Mouse (Mus musculus) granulocyte monocyte progenitor cell, adult 5-6 weeks (primary cell): ENCODE data around the gene Parvb. TPM values are rescaled to one million over a fixed set of nuclear protein-coding genes. Genes with fewer than 3 reads are reported as not detected.
A peak's percentile ranks its signal among the peaks of the same experiment; 100 is the strongest.

ENCODE experiments used
- ATAC-seq: replicated peaks from 2 replicates; pipeline ENCODE4 v1.8.0; 2016; ENCODE audit warnings: mild to moderate bottlenecking, moderate TSS enrichment, inconsistent platforms; ENCODE audit not compliant: poor library complexity, severe bottlenecking
- total RNA-seq, 2 experiments: library from RNA; stranded (forward) in 1 of 2; stranded (reverse) in 1 of 2; fragments of 200-712, 200-1000 nt in 1 of 2; fragments of >200 nt in 1 of 2; fragmentation: Nextera tagmentation in 1 of 2; gene quantifications; 2 replicates each; pipeline ENCODE4 v1.2.3; 2014 to 2017

Gene Parvb
- total RNA-seq, 2 experiments from 2014 or later = 0.36 to 4.3 TPM

GRCm38 (mm10) chr15:84313566-84313878 lies 81.7 kb downstream of the Parvb start:
- no peak; the same call in 1 of the 2 replicates for ATAC-seq

GRCm38 (mm10) chr15:84314420-84315080 lies 82.7 kb downstream of the Parvb start:
- no peak for ATAC-seq

- ATAC-seq = peak; percentile 71
Observed at GRCm38 (mm10) chr15:84315276-84316046, 83.6 kb downstream of the Parvb start.

DNA sequence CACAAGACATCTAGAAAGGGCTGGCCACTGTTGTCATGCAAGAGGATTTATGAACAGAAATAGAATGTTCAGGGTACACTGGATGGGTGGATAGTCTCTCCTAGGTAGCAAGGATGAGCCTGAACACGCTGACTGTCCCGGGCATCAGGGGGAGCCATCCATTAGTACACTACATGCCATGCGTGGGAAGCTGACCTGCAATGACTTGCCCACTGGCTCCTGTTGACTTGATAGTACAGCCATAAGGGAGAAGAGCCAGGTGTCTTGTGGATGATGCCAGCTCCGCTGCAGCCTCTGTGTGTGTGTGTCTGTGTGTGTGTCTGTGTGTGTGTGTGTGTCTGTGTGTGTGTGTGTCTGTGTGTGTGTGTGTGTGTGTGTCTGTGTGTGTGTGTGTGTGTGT lies 87.5 kb downstream of the Parvb start:
- no peak for ATAC-seq

DNA sequence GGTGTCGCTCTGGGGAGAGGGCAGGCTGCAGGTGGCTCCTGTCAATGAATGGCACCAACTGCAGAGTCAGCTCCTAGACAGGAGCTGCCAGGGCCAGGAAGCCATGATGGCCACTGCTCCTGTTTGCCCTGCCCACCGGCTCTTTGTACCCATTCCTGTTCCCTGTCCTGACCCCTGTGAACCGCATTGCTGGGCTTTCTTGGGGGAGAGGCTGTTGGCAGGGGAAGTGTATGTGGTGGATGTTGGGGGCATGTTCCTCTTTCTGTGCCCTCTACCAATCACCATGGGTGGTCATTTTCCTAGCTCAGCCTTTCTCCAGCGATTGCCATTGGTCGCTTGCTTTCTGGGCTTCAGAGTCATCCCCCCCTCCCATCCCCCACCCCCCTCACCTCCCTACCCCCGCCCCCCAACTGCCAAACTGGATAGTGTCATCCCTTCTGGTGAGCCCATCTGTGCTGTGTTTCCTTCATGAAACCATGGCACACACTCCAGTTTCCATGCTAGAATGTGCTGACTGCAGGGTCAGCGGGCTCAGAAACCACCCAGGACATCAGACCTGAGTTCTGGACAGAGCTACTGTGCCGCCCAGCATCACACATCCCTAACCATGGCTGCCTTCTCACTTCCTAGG lies 89.8 kb downstream of the Parvb start:
- peak; percentile 72 for ATAC-seq

GRCm38 (mm10) chr15:84323966-84324869 lies 92.4 kb downstream of the Parvb start, which contains the start of gene Parvg:
TSS of gene Parvg (plus strand) at chr15:84324026.
- ATAC-seq = peak; percentile 39

DNA sequence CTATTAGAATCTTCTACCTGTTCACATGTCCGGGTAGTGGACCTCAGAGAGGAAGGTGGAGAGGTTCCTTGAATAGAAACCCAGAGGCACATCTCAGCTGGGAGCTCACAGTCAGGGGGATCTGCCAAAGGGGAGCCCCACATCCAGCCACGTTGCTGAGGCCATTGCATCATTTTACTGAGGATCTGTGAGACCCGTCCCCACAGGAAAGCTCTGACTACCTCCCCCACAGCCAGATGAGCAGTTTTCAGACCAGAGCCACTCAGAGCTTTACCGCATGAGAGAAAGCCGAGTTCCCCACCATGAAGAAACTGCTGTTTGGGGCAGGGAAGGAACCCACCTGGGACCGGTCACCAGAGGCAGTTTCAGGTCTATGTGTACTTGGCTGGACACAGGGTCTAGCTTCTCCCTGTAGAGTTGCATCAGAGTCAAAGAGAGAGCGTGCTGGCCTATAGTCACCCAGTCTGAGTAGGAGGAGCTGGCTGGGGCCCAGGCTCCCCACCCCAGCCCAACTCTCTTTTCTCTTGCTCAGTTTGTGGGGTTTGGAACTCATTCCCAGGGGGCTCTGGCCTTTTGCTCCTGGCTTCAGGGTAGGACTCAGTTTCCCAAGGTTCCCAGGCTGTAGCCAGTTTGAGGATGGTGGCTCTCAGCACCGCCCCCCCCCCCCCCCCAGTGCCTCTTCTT lies 93.2 kb downstream of the Parvb start:
- ATAC-seq = peak; percentile 36

GRCm38 (mm10) chr15:84325736-84326135 lies 93.9 kb downstream of the Parvb start:
- peak; percentile 33 for ATAC-seq

DNA sequence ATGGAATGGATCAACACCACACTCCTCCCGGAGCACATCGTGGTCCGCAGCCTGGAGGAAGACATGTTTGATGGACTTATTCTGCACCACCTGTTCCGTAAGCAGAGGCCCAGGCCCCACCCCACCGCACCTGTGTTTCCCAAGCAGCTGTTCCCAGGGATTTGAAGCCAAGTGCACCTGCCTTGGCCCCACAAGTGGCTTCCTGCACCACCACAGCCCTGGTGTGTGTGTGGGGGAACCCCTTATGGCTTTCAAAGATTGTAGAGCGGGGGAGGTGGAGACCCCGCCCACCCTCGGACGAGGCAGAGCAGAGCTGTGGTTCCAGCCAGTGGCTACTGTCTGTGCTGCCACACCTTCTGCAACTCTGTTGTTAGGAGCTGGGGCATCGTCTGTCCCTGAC lies 97.0 kb downstream of the Parvb start:
- no peak for ATAC-seq

DNA sequence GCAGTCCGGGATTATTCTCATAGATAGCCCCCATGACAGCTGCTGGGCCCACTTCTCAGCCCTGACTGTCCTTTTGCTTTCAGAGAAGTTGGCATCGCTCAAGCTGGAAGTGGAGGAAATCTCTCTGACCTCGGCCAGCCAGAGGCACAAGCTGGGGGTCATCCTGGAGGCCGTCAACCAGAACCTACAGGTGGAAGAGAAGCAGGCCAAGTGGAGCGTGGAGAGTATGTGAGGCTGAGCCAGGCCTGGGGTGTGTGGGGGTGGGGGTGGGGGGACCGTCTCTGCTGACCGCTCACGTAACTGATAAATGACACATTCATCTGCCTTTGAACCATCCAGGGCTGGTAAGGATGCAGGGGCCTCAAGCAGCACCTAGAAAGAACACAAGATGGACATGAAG lies 98.1 kb downstream of the Parvb start:
- ATAC-seq = no peak

DNA sequence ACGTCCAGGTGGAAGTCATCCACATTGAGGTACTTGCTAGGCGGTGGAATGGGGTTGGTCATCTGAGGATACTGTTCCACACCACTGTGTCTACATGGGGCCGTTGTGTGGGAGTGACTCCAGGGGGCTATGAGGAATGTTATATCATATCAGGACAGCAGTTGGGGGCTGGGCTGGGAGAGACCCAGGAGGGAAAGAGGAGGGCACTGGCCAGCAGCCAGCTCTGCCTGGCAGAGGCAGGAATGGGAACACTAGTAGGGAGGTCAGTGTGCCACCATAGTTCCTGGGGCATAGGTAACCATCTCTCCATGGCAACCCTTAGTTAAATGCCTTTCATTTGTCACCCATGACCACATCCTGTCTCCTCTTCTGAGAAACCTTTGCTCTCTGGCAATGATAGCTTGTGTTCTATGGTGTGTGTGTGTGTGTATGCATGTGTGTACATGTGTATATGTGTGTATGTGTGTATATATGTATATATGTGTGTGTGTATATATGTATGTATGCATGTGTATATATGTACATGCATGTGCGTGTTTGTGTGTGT lies 99.3 kb downstream of the Parvb start:
- no peak for ATAC-seq

DNA sequence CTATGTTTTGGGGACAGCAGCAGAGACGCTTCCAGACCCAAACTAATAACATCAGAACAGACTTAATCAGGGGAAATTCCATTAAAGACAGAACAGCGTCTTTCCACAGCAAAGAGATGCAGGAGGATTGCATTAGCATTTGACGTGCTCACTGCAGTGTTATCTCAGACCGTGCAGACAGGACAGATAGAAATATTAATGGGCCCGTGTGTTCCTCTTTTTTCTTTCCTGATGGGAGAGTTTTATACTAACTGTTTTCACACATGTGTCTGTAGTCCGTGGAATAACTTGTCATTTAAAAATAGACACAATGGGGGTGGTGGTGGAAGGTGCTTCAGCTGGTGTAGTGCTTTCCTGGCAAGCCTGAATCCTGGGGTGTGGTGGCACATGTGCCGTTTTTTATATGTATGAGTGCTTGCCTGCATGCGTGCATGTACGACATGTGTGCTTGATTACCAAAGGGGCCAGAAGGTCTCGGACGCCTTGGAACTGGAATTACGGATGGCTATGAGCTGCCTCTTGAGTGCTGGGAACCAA lies 104.5 kb downstream of the Parvb start:
- no peak for ATAC-seq

DNA sequence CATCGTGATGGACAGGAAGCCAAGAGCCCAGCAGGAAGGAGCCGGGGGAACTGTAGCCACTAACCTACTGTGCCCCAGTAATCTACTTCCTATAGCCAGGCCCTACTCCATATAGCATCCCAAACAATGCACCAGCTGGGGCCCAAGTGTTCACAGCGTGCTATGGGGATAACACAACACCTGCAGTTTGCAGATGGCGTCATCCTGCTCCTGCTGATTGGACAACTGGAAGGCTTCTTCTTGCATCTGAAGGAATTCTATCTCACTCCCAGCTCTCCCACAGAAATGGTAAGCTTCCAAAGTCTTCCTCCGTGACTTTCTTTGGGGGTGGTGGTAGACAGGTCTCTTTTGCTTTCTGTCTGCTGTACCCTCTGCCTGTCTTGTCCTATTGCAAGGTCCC lies 105.8 kb downstream of the Parvb start:
- no peak for ATAC-seq

- ATAC-seq = no peak
Observed at GRCm38 (mm10) chr15:84340926-84341325, 109.1 kb downstream of the Parvb start.

- no peak for ATAC-seq
Observed at GRCm38 (mm10) chr15:84348769-84349168, 116.9 kb downstream of the Parvb start.

DNA sequence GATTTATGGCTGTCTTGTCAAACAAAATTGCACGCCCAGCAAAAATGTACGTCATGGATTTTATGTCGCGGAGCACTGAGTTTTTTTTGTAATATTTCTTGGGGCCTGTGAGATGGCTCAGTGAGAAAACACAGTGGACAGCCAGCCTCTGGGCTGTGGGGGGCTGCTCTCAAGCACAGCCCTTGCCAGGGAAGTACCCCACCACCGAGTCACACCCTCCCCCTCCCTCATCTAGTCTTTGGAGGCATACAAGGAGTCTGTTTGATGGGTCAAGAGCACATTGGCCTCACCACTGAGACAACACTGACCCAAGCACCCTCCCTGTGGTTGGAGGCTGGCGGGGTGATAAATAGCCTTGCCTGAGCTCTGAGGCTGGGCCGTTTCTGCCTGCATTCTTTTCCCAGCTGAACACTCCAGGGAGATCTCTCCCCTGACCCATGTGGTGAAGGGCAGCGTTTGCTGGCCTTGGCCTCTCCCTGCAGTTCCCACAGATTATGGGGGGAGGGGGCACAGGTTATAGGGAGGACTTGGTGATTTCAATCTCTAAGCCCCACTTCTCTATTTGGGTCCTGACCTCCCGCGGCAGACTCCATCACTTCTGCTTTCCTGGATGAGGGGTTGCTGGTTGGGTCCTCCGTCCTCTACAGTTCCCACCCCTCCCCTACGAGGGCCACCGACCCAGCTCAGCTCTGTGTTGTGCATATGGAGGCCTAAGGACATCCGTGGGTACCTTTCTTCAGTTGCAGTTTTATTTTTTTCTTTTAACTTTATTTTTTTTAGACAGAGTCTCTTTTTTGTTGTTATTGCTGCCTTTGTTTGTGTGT lies 118.3 kb downstream of the Parvb start:
- peak; percentile 78 for ATAC-seq

DNA sequence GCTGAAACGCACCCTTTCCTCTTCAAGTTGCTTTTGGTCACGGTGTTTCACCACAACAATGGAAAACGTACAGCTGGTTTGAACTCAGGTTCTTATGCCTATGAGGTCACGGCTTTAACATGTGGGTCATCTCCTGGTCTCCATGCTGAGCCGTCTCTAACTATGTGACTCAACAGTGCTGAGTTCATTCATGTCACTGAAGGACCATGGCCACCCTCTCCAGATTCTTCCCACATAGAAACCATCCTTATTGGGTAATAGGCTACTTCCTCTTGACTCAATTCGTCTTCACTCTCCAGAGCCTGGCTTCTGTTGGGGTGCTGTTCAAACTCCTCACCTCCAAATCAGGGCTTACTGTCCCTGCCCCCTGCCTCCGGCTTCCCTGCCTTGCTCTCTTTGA lies 119.5 kb downstream of the Parvb start:
- ATAC-seq = peak; percentile 81
